Mouse (Mus musculus) CH12.LX (cell line): Measurements from ENCODE around the gene Rtp4. TPM values are rescaled to one million over a fixed set of nuclear protein-coding genes. Genes with fewer than 3 reads are reported as not detected.

Experiments
- DNase-seq: peaks from one replicate; pipeline ENCODE4 v3.0.0-alpha.2; 2013; ENCODE audit errors: extremely low read depth
- H3K27ac ChIP-seq: 2 replicates; pipeline ENCODE4 v1.5.1; 2012; ENCODE audit warnings: low read depth, mild to moderate bottlenecking, control low read depth, moderate library complexity; ENCODE audit not compliant: insufficient read depth
- H3K27me3 ChIP-seq: replicated peaks from 2 replicates; pipeline ENCODE3; 2012; ENCODE audit warnings: inconsistent platforms
- H3K36me3 ChIP-seq, 2 experiments: replicated peaks in 1 of 2; 2 replicates each; pipeline versions ENCODE3 to v1.6.1; 2012; ENCODE audit warnings: inconsistent platforms in 1 of 2, low read length in 1 of 2, mild to moderate bottlenecking in 1 of 2, mixed read lengths in 1 of 2, moderate library complexity in 1 of 2; ENCODE audit not compliant: control insufficient read depth in 1 of 2, insufficient read depth in 1 of 2
- H3K4me1 ChIP-seq, 2 experiments: 2 replicates each; pipeline ENCODE4 v1.6.1; 2012; ENCODE audit warnings: inconsistent platforms in 1 of 2, moderate library complexity in 1 of 2; ENCODE audit not compliant: insufficient read depth in 2 of 2, control insufficient read depth in 1 of 2
- H3K4me2 ChIP-seq: 2 replicates; pipeline ENCODE4 v1.6.1; 2012; ENCODE audit warnings: low read depth, mild to moderate bottlenecking, control low read depth; ENCODE audit not compliant: poor library complexity, insufficient read depth, severe bottlenecking
- H3K4me3 ChIP-seq, 3 experiments: fragments of 150-350 bp in 1 of 3; sonication (generic) in 1 of 3; replicated peaks in 1 of 3; 2 replicates each; pipeline versions ENCODE3 to v1.5.1; 2011 to 2012; ENCODE audit warnings: low read depth in 2 of 3, low read length in 2 of 3, mild to moderate bottlenecking in 2 of 3, moderate library complexity in 2 of 3, control low read depth in 1 of 3, improper control_type of control experiment in 1 of 3, inconsistent platforms in 1 of 3, mixed read lengths in 1 of 3; ENCODE audit not compliant: poor library complexity in 1 of 3
- H3K79me2 ChIP-seq: replicated peaks from 2 replicates; pipeline ENCODE4 v1.6.1; 2012; ENCODE audit warnings: mild to moderate bottlenecking, moderate library complexity; ENCODE audit not compliant: control insufficient read depth, poor library complexity, insufficient read depth, severe bottlenecking; ENCODE audit errors: extremely low read depth
- H3K9ac ChIP-seq: 2 replicates; pipeline ENCODE4 v1.6.1; 2012; ENCODE audit warnings: low read depth, mild to moderate bottlenecking, control low read depth, moderate library complexity; ENCODE audit not compliant: insufficient read depth
- H3K9me3 ChIP-seq: replicated peaks from 2 replicates; pipeline ENCODE3; 2012; ENCODE audit warnings: low read length, inconsistent platforms, mixed read lengths
- BHLHE40 ChIP-seq: IDR thresholded peaks from 2 replicates; pipeline ENCODE4 v1.6.1; 2011; ENCODE audit warnings: mild to moderate bottlenecking, low read depth, low read length, improper control_type of control experiment
- CHD1 ChIP-seq: IDR thresholded peaks from 2 replicates; pipeline ENCODE4 v1.6.1; 2012; ENCODE audit warnings: low read depth, low read length, improper control_type of control experiment, inconsistent platforms
- CTCF ChIP-seq, 2 experiments: IDR thresholded peaks in 1 of 2; conservative IDR thresholded peaks in 1 of 2; 2 replicates each; pipeline ENCODE4 v1.5.1; 2011 to 2012; ENCODE audit warnings: low read depth in 2 of 2, low read length in 2 of 2, improper control_type of control experiment in 1 of 2, inconsistent platforms in 1 of 2, mild to moderate bottlenecking in 1 of 2, moderate library complexity in 1 of 2
- E2F4 ChIP-seq: IDR thresholded peaks from 2 replicates; pipeline ENCODE4 v1.6.1; 2011; ENCODE audit warnings: low read depth, low read length, improper control_type of control experiment; ENCODE audit not compliant: insufficient replicate concordance
- EP300 ChIP-seq: IDR thresholded peaks from 2 replicates; pipeline ENCODE4 v1.6.1; 2011; ENCODE audit warnings: low read length, improper control_type of control experiment
- IRF4 ChIP-seq: IDR thresholded peaks from 2 replicates; pipeline ENCODE4 v1.6.1; 2014; ENCODE audit warnings: low read depth, mild to moderate bottlenecking, inconsistent platforms, low read length, improper control_type of control experiment
- JUN ChIP-seq: IDR thresholded peaks from 2 replicates; pipeline ENCODE4 v1.6.1; 2011; ENCODE audit warnings: low read depth, mild to moderate bottlenecking, low read length, improper control_type of control experiment, moderate library complexity; ENCODE audit not compliant: insufficient read depth
- JUND ChIP-seq: conservative IDR thresholded peaks from 2 replicates; pipeline ENCODE4 v1.6.1; 2011; ENCODE audit warnings: low read depth, low read length, improper control_type of control experiment
- KAT2A ChIP-seq: IDR thresholded peaks from 2 replicates; pipeline ENCODE4 v1.6.1; 2012; ENCODE audit warnings: low read length, improper control_type of control experiment, inconsistent platforms; ENCODE audit not compliant: insufficient replicate concordance
- POLR2A ChIP-seq: IDR thresholded peaks from 2 replicates; pipeline ENCODE4 v1.6.1; 2011; ENCODE audit warnings: low read depth, mild to moderate bottlenecking, improper control_type of control experiment, low read length
- RAD21 ChIP-seq: IDR thresholded peaks from 2 replicates; pipeline ENCODE4 v1.6.1; 2011; ENCODE audit warnings: low read depth, mild to moderate bottlenecking, low read length, improper control_type of control experiment, moderate library complexity
- SMC3 ChIP-seq: IDR thresholded peaks from 2 replicates; pipeline ENCODE4 v1.6.1; 2011; ENCODE audit warnings: low read depth, low read length, improper control_type of control experiment
- TCF12 ChIP-seq: IDR thresholded peaks from 2 replicates; pipeline ENCODE4 v1.6.1; 2014; ENCODE audit warnings: low read depth, mild to moderate bottlenecking, inconsistent platforms, low read length, improper control_type of control experiment
- USF1 ChIP-seq: IDR thresholded peaks from 2 replicates; pipeline ENCODE4 v1.6.1; 2014; ENCODE audit warnings: low read depth, mild to moderate bottlenecking, inconsistent platforms, low read length, improper control_type of control experiment
- USF2 ChIP-seq: conservative IDR thresholded peaks from 2 replicates; pipeline ENCODE4 v1.6.1; 2011; ENCODE audit warnings: low read depth, low read length, improper control_type of control experiment
- ZC3H11A ChIP-seq: IDR thresholded peaks from 2 replicates; pipeline ENCODE4 v1.6.1; 2012; ENCODE audit warnings: low read depth, mild to moderate bottlenecking, inconsistent platforms, low read length, improper control_type of control experiment
- ZMIZ1 ChIP-seq: IDR thresholded peaks from 2 replicates; pipeline ENCODE4 v1.6.1; 2012; ENCODE audit warnings: low read depth, mild to moderate bottlenecking, inconsistent platforms, low read length, improper control_type of control experiment
- dilution Hi-C: fragments of 300-500 bp; cut with MboI; formaldehyde crosslinking; loops from 2 replicates; pipeline ENCODE4 v1.14.3; 2020; ENCODE audit warnings: low sequenced_read_pairs; ENCODE audit not compliant: extremely low pct_unique_long_range_greater_than_20kb, extremely low pct_ligation_motif_present
- in situ Hi-C: fragments of 300-500 bp; cut with MboI; formaldehyde crosslinking; loops from 3 replicates; pipeline ENCODE4 v1.14.3; 2019; ENCODE audit warnings: low sequenced_read_pairs, low pct_ligation_motif_present, low pct_unique_long_range_greater_than_20kb, mixed read lengths
- polyA plus RNA-seq: library from polyadenylated mRNA; unstranded; fragments of >175 nt; gene quantifications from 2 replicates; pipeline ENCODE4 v1.2.1, GENCODE M21; 2012; ENCODE audit warnings: low read depth; ENCODE audit not compliant: insufficient read length
- total RNA-seq, 2 experiments: library from RNA; depleted of rRNA; stranded (reverse); fragments of 300-350 nt in 1 of 2; fragments of >200 nt in 1 of 2; gene quantifications; 2 replicates each; pipeline ENCODE4 v1.2.3; 2012 to 2014

The Rtp4 gene
- total and polyA plus RNA-seq, 3 experiments = 0.21 to 0.28 TPM; not detected in 1

DNA sequence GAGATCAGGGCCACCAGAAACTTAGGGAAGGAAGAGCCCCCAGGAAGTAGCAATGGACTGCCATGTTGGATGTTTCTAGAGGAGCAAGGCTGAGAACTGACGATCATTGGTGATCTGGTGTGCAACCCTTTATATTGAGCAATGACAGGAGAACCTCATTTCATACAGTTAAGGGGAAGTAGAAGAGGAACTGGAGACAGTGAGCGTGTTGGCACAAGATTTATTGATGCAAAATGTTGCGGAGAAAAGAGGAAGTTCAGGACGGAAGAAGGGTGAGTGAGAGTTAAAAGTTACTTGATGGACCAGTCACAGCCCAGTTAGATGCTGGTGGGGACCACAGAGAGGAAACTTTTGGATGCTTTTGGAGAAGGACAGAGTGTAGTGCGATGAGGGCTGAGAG, 37.1 kb downstream of the Rtp4 start:
- TF ChIP-seq BHLHE40 (peak; percentile 45; the same call in 1 of the 2 replicates), USF1 (no peak), EP300 (peak; percentile 84), IRF4 (peak; percentile 40; the same call in 1 of the 2 replicates)
- H3K4me3 ChIP-seq = no peak overlapping the region
- in situ Hi-C loops = no loop called here
- peak; percentile 88 for DNase-seq
- H3K9ac ChIP-seq = no peak overlapping the region
- no peaks in the 10 kb centered on the region for H3K27me3 ChIP-seq
- no peak overlapping the region for H3K27ac ChIP-seq
- no peaks in the 10 kb centered on the region for H3K79me2 ChIP-seq
- peaks cover 9 to 23% of the 10 kb centered on the region in 2 experiments for H3K4me1 ChIP-seq
- H3K36me3 ChIP-seq = no peaks in the 10 kb centered on the region
- dilution Hi-C loops = no loop called here
- no peaks in the 10 kb centered on the region for H3K9me3 ChIP-seq
- H3K4me2 ChIP-seq = peak overlapping the region; percentile 26; the same call in 1 of the 2 replicates

DNA sequence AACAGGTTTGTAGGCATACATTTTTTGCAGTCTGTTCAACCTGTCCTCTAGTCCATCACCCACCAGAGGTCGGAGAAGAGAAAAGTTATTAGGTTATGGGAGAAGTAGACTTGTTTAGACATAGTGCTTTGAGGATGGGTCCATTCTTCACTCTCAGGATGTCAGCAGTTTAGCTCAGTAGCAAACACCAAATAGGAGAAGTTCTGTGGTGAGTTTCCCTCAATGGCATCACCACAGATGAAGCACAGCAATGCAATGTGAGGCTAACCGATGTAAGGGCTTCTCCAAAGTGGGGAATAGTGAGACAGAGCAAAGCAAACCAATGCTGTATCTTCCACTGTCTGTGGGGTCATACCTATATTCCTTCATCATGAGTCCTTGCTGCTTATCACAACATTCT, 37.6 kb downstream of the Rtp4 start:
- TF ChIP-seq RAD21 (no peak), E2F4 (no peak), POLR2A (no peak), SMC3 (no peak), TCF12 (no peak), CHD1 (no peak), JUND (no peak), USF2 (no peak), IRF4 (no peak), ZC3H11A (no peak), CTCF (conservative IDR thresholded peaks at IDR 0.05 in 1 of 2, IDR thresholded peaks at IDR 0.05 in 1 of 2; ENCODE audit: low read depth in 2 of 2, low read length in 2 of 2) (no peak), ZMIZ1 (no peak), JUN (no peak), KAT2A (no peak)
- H3K79me2 ChIP-seq = no peaks in the 10 kb centered on the region
- H3K9ac ChIP-seq = no peak overlapping the region
- H3K4me2 ChIP-seq = 0 out of 2 replicates have a peak overlapping the region, but pooled peaks have one; percentile 26
- no peaks in the 10 kb centered on the region for H3K9me3 ChIP-seq
- in situ Hi-C loops (no loop called here), dilution Hi-C loops (no loop called here)
- no peak overlapping the region for H3K27ac ChIP-seq
- no peaks in the 10 kb centered on the region for H3K27me3 ChIP-seq
- H3K36me3 ChIP-seq = no peaks in the 10 kb centered on the region
- H3K4me1 ChIP-seq = peaks cover 9 to 23% of the 10 kb centered on the region in 2 experiments
- H3K4me3 ChIP-seq = no peak overlapping the region
- DNase-seq = peak; percentile 24
